Mouse (Mus musculus): ENCODE data around the gene Vmn1r149. TPM values are rescaled to one million over a fixed set of nuclear protein-coding genes. Genes with fewer than 3 reads are reported as not detected.
"Not testable (repeated sequence)": the region's sequence is repeated elsewhere in the genome, so short reads cannot be mapped to it uniquely, and the experiment has no call there.

The Vmn1r149 gene
- not detected in 2 replicates for polyA plus RNA-seq (2012)

GRCm38 (mm10) chr7:22438129-22438528 is at the start of gene Vmn1r149:
Vmn1r149 (minus strand) TSS chr7:22438229.
- not testable (repeated sequence) for TF ChIP-seq GATA1 (IDR thresholded peaks at IDR 0.05; ENCODE audit: low read length)

- not testable (repeated sequence) for TF ChIP-seq GATA1 (IDR thresholded peaks at IDR 0.05; ENCODE audit: low read length)
Measured at GRCm38 (mm10) chr7:22463975-22464374, 25.9 kb upstream of the Vmn1r149 start, which contains the start of gene Gm10665. Gm10665 (minus strand) TSS chr7:22464075.

GRCm38 (mm10) chr7:22413283-22413682 is 24.7 kb downstream of the Vmn1r149 start, which contains the start of gene Vmn1r148:
Vmn1r148 (plus strand) TSS chr7:22413583.
- not testable (repeated sequence) for TF ChIP-seq GATA1 (IDR thresholded peaks at IDR 0.05; ENCODE audit: low read length)

Other genes with a start within 250 kb of the Vmn1r149 start
- not detected in 2 replicates for gene Vmn1r143, start 248.9 kb downstream of the Vmn1r149 start, polyA plus RNA-seq (2012)
- not detected in 2 replicates for gene Gm8653, start 237.0 kb downstream of the Vmn1r149 start, polyA plus RNA-seq (2012)
- gene Gm8453, start 208.7 kb downstream of the Vmn1r149 start, polyA plus RNA-seq (2012) = not detected in 2 replicates
- not detected in 2 replicates for gene Gm4187, start 108.5 kb downstream of the Vmn1r149 start, polyA plus RNA-seq (2012)
- not detected in 2 replicates for gene Gm8660, start 67.2 kb downstream of the Vmn1r149 start, polyA plus RNA-seq (2012)
- gene Vmn1r148, start 24.6 kb downstream of the Vmn1r149 start, polyA plus RNA-seq (2012) = not detected in 2 replicates
- not detected in 2 replicates for gene Gm10665, start 25.8 kb upstream of the Vmn1r149 start, polyA plus RNA-seq (2012)
- not detected in 2 replicates for gene Vmn1r151, start 61.4 kb upstream of the Vmn1r149 start, polyA plus RNA-seq (2012)
- gene Vmn1r152, start 84.7 kb upstream of the Vmn1r149 start, polyA plus RNA-seq (2012) = not detected in 2 replicates
- gene Gm8677, start 96.7 kb upstream of the Vmn1r149 start, polyA plus RNA-seq (2012) = not detected in 2 replicates
- not detected in 2 replicates for gene Gm4201, start 127.1 kb upstream of the Vmn1r149 start, polyA plus RNA-seq (2012)
- gene Gm4565, start 149.9 kb upstream of the Vmn1r149 start, polyA plus RNA-seq (2012) = not detected in 2 replicates
- gene Vmn1r155, start 219.8 kb upstream of the Vmn1r149 start, polyA plus RNA-seq (2012) = not detected in 2 replicates